Mouse (Mus musculus) A20 (cell line): ENCODE results near the gene Ppp4r3a.
"Not testable (repeated sequence)": the region's sequence is repeated elsewhere in the genome, so short reads cannot be mapped to it uniquely, and the experiment has no call there.

Experiments used
- DNase-seq: peaks from one replicate; pipeline ENCODE4 v3.0.0-alpha.2; 2011; ENCODE audit warnings: low read depth, low spot score

The Ppp4r3a gene

DNA sequence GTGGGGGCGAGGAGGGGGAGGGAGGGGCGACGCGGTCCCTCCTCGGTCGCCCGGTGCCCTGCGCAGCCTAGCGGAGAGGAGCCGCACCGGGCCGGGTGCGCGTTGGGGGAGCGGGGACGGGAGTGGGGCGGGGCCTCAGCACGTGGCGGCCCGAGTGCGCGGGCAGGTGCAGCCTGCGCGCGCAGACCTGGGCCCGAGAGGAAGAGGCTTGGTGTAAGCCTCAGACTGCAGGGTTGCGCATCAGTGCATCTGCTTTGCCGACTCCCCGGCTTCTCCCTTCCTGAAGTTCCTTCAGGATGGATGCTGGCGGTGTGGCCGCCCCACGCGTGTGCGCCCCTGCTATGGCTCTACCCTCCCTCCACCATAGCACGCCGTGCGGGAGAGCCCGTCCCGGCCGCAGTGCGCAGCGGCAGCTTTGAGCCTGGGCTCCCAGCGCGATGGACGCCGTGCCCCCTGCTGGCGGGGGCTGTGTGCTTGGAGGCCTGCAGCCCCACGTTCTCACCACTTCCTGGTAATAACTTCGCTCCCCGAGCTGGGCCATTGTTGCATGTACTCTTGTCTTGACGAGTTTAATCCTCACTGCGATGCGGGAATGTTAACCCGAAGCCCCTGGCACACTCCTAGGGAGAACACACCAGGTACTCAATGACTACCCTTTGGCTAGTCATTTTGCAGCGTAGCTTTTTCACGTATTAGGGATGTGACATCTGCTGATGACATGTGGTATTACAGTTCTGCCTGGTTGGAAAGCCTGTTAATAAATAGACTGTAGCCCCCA lies 54.4 kb downstream of the Ppp4r3a start, which contains the start of gene Ccdc88c:
Gene Ccdc88c, minus strand, starts transcription at position 103 of the 778 bp plus-strand sequence.
- peak; percentile 96 for DNase-seq

DNA sequence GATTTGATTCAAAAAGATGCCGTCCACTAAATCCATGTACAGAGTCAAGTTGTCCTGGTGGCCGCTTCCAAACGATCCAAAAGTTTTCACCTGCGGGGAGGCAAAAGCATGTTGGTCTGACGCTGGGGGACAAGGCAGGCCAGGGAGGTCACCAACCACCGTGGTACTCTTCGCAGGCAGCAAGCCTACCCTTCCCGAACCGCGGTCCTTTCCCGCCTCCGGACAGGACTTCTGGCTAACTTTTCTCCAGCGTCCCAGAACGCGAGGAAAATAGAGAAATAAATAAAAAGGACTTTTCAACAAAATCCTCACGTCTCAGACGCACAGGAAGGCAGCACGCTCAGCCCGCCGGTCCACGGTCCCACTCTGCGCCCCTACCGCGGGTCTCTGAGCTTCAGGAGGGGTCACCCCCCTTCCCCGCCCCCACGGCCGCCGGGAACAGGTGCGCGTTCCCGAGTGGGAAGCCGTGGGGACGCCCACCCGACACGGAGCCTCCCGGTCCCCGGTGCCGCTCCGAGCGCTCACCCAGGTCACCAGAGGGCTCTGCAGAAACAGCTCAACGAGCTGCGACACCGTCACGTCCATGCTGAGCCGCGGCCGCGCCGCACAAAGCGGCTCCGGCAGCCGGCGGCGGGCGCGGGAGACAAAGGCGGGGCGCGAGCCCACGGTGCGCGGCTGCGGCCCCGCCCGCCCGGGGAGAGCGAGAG lies 55.1 kb downstream of the Ppp4r3a start:
- DNase-seq = no peak

GRCm38 (mm10) chr12:101027451-101028246 lies 55.9 kb downstream of the Ppp4r3a start:
- DNase-seq = peak; percentile 75

GRCm38 (mm10) chr12:101026946-101027345 lies 56.6 kb downstream of the Ppp4r3a start:
- DNase-seq = no peak

DNA sequence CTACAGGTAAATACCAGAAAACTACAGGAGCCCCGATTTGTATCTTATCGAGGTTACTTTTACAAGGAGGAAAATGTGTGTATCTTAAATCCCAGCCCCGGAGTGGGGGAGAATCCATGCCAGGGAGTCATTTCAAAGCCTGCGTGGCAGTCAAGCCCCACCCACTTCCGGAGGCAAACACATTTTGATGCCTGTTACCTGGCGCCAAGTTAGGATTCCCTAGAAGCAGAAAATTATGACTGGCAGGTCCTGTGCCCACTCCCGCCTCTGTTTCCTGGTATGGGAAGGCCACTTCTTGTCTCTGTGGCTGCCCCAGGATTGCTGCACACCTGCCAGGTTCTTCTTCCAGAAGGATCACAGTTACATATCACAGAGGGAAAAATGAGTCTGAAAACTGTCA lies 57.0 kb downstream of the Ppp4r3a start:
- DNase-seq = no peak

GRCm38 (mm10) chr12:101026025-101026424 lies 57.5 kb downstream of the Ppp4r3a start:
- no peak for DNase-seq

GRCm38 (mm10) chr12:101025379-101025778 lies 58.1 kb downstream of the Ppp4r3a start:
- no peak for DNase-seq

DNA sequence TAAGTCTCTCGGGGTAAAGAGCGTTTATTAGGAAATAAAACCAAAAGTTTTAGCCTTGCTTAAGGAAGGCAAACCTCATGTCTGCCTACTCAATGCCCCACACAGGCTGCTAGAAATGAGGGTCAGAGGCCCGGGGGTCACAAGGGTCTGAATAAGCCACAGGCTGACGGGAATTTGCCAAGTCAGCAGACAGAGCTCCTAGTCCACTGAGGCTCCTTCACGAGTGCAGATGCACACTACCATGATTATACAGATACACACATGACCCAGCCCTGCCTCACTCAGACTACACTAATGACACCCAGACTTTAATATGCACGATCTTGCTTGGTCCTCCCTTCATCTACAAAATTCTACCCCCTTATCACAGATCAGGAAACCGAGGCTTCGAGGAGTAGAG lies 58.7 kb downstream of the Ppp4r3a start:
- DNase-seq = no peak

GRCm38 (mm10) chr12:101023143-101023542 lies 60.4 kb downstream of the Ppp4r3a start:
- DNase-seq = no peak

DNA sequence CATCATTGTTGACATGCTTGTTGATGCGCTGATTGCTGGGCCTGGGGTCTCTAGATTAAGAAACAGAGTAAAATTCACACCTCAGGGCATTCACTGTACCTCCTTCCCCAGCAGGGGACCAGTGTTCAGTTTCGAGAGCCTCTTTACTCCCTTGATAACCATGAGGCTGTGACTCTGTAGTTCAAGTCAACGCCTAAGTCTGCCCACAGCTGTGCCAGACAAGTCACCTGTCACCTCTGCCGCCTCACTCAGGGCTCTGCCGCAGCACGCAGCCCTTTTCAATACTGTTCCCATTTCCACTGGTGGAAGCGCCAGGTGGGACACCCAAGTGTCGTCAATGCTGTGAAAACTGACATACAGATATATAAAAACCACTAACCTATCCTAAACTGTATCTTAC lies 61.1 kb downstream of the Ppp4r3a start:
- no peak for DNase-seq

DNA sequence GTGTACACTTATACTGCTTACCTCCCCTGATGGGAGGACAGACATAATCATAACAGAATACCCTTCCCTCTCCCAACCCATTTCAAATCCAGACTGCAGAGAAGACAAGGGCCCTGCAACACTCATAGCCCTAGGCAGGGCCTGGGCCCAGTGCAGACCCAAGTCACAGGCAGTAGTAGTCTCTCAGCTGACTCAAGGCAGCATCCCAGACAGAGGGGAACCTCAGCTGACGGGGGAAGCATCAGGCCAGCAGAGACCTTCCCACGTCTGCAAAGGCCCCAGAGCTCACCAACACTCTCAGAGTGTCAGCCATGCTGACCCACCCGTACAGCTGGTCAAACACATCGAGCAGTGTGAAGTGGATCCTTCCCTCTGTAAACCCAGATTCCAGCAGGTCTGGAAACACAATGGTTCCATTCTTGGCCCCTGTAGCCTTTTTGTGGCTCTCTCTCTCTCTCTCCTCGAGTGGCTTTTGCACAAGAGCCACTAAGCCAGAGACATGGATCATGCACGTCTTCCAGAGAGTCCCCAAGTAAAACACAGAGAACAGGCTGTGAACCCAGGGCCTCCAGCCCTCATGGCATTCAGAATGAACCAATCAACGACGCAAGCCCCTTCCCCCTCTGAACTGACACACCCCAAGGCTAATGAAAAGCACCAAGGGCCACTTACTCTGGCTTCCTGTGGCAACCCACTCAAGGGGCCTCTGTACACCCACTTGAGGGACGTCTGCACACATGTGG lies 61.8 kb downstream of the Ppp4r3a start:
- no peak for DNase-seq

DNA sequence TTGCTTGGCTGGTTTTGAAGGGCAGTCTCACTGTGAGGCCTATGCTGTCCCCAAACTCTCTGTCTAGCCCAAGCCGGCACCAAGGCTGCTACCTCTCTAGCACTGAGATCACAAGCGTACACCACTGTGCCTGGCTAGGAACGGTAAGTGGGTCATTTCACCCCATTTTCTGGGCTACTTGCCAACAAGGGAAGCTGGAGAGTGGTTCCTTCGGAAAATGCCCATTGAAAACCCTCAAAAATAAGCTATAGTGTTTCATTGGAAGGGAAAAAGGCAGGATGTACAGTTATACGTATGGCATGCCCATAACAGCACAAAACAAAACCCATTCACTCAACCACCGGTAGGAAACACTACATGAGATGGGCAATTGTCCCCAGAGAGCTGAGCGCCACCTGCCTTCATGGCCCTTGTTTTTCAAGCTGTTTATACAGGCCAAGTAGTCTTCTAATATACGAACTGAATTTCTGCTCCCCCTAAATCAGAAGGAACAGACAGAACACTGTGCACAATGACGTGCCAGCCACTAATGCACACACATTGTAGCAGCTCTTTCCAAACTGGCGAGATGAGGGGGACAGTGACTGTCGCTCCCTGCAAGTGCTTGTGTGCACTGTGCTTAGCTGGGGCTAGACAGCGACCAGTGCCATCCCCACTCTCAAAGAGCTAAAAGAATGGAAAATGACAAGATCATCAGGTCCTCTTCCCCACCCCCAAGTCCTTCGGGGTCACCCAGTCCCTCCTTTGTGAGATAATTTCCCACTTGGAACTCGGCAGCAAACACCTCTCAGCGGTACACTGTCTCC lies 63.1 kb downstream of the Ppp4r3a start:
- DNase-seq = no peak

- DNase-seq = no peak
Observed at GRCm38 (mm10) chr12:101019443-101019842, 64.1 kb downstream of the Ppp4r3a start.

- no peak for DNase-seq
Observed at GRCm38 (mm10) chr12:101019031-101019430, 64.5 kb downstream of the Ppp4r3a start.

- DNase-seq = no peak
Observed at GRCm38 (mm10) chr12:101017971-101018371, 65.5 kb downstream of the Ppp4r3a start.

- no peak for DNase-seq
Observed at GRCm38 (mm10) chr12:101016412-101016928, 67.0 kb downstream of the Ppp4r3a start.

DNA sequence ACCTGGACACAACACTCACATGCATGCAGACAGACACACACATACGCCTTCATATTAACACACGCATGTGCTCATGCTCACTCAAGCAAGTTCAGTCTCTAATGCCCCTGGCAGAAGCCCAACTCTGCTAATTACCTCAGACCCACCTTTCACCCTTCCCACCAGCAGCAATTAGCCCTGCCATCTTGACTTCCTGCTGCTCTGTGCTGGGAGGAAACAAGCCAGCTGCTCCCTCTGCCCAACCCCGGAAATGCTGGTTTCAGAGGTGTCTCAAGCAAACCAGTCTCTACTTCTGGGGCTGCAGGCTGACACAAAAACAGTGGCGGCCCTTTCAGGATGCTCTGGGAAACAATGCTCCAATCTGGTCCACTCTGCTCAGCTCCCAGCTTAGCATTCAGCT lies 67.6 kb downstream of the Ppp4r3a start:
- DNase-seq = peak; percentile 44

DNA sequence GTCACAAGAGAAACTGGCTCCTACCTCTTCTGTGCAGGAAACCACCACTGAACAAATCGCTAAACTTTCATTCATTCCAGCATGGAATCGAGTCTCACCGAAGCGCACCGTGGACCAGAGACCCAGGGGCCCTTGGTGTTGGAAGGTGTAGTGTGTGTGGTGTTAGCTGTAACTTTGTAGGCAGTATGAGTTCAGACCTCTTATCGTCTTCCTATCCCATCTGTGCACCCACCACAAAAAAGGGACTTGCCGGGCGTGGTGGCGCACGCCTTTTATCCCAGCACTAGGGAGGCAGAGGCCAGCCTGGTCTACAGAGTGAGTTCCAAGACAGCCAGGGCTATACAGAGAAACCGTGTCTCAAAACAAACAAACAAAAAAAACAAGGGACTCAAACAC lies 68.3 kb downstream of the Ppp4r3a start:
- DNase-seq = no peak

- no peak for DNase-seq
Observed at GRCm38 (mm10) chr12:101014549-101015164, 68.8 kb downstream of the Ppp4r3a start.

GRCm38 (mm10) chr12:101013668-101014067 lies 69.8 kb downstream of the Ppp4r3a start:
- not testable (repeated sequence) for DNase-seq
